Mouse (Mus musculus): Measurements from ENCODE around the gene Hk2.

DNA sequence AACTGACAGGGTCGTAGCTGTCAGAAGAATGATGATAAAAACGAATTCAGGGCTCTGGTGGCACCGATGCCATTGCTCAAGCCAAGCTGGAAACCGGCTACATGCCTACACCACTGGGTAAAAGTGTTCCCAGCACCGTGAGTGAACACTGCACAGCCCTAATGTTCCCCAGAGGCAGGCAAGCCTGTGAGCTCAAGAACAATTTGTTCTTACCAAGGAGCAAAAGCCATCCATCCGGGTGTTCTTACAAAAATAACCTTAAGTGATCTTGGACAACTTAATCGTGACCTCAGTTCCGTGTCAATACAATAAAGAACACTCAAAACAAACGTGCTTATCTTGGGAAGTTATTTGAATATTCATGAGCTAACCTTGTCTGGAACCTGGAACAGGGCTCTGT is 3.2 kb downstream of the Hk2 start:
- TF ChIP-seq CTCF (conservative IDR thresholded peaks at IDR 0.05; ENCODE audit: low read length) (no peak), NANOG (IDR thresholded peaks at IDR 0.05; ENCODE audit: borderline replicate concordance, low read length) (no peak)

Data from E14TG2a.4 (cell line).